Mouse (Mus musculus) lung, embryonic 14.5 days (tissue): ENCODE data around the gene Pou2f1. TPM values are rescaled to one million over a fixed set of nuclear protein-coding genes. Genes with fewer than 3 reads are reported as not detected.

Source experiments
- ATAC-seq: fragments of 200-750 bp; cut with Nextera tagmentation; 2 replicates; pipeline ENCODE4 v1.8.0; 2017; ENCODE audit warnings: mild to moderate bottlenecking, moderate TSS enrichment, moderate library complexity; ENCODE audit not compliant: insufficient read depth
- DNase-seq: peaks from one replicate; pipeline ENCODE4 v3.0.0-alpha.2; 2015
- H3K27ac ChIP-seq: fragments of 300-500 bp; sonication (generic); 2 replicates; pipeline ENCODE4 v1.5.1; 2014; ENCODE audit warnings: low read depth, mild to moderate bottlenecking, moderate library complexity
- H3K27me3 ChIP-seq: fragments of 300-500 bp; sonication (generic); 2 replicates; pipeline ENCODE4 v1.6.1; 2014; ENCODE audit warnings: low read length, control low read depth; ENCODE audit not compliant: insufficient read depth
- H3K36me3 ChIP-seq: fragments of 300-500 bp; sonication (generic); 2 replicates; pipeline ENCODE4 v1.6.1; 2014; ENCODE audit warnings: control low read depth; ENCODE audit not compliant: insufficient read depth
- H3K4me1 ChIP-seq: fragments of 300-500 bp; sonication (generic); 2 replicates; pipeline ENCODE4 v1.6.1; 2014; ENCODE audit warnings: antibody characterized with exemption, control low read depth; ENCODE audit not compliant: insufficient read depth
- H3K4me2 ChIP-seq: fragments of 300-500 bp; sonication (generic); 2 replicates; pipeline ENCODE4 v1.6.1; 2014; ENCODE audit warnings: mild to moderate bottlenecking
- H3K4me3 ChIP-seq: fragments of 300-500 bp; sonication (generic); 2 replicates; pipeline ENCODE4 v1.5.1; 2014; ENCODE audit warnings: low read depth, low read length
- H3K9ac ChIP-seq: fragments of 300-500 bp; sonication (generic); 2 replicates; pipeline ENCODE4 v1.6.1; 2014
- H3K9me3 ChIP-seq: fragments of 300-500 bp; sonication (generic); 2 replicates; pipeline ENCODE4 v1.6.1; 2016; ENCODE audit warnings: low read depth, low read length, control low read depth
- CTCF ChIP-seq: IDR thresholded peaks from 2 replicates; pipeline ENCODE4 v1.5.1; 2016; ENCODE audit warnings: antibody characterized with exemption, low read depth
- WGBS: fragments of 180-500 bp; shearing (Covaris S2); extraction: QIAGEN DNeasy Blood & Tissue Kit; methylation state at CpG from one replicate; pipeline ENCODE4 v1.1.7; 2014; 5-methylcytosine and 5-hydroxymethylcytosine counted together
- polyA plus RNA-seq: library from polyadenylated mRNA; unstranded; fragments of >200 nt; fragmentation: Nextera tagmentation; extraction: Ambion mirVana; gene quantifications from 2 replicates; pipeline ENCODE4 v1.2.1, GENCODE M21; 2014

The Pou2f1 gene
- polyA plus RNA-seq, 1 experiment from 2014 or later: 22.5 TPM

- TF ChIP-seq CTCF: no peak
- Histone ChIP-seq H3K36me3 (no peaks in the 10 kb centered on the region), H3K27ac (no peak overlapping the region), H3K27me3 (no peaks in the 10 kb centered on the region), H3K9ac (no peak overlapping the region), H3K4me2 (no peak overlapping the region), H3K4me3 (no peak overlapping the region), H3K9me3 (no peaks in the 10 kb centered on the region), H3K4me1 (no peaks in the 10 kb centered on the region)
- ATAC-seq (no peak), DNase-seq (no peak)
- WGBS: 79% methylated on average over 3 of the region's 3 CpGs
These were observed 33.3 kb downstream of the Pou2f1 start for GRCm38 (mm10) chr1:165969001-165969690.

- ATAC-seq: no peak
- Histone ChIP-seq H3K27ac (no peak overlapping the region), H3K27me3 (no peaks in the 10 kb centered on the region), H3K4me2 (no peak overlapping the region), H3K4me1 (no peaks in the 10 kb centered on the region), H3K9ac (no peak overlapping the region), H3K36me3 (no peaks in the 10 kb centered on the region), H3K4me3 (no peak overlapping the region), H3K9me3 (no peaks in the 10 kb centered on the region)
- 34% methylated on average over 4 of the region's 4 CpGs for WGBS
- TF ChIP-seq CTCF: peak; percentile 70
- peak; percentile 82 for DNase-seq
These were observed 35.3 kb downstream of the Pou2f1 start for GRCm38 (mm10) chr1:165967027-165967654.

GRCm38 (mm10) chr1:165966156-165966914 lies 36.1 kb downstream of the Pou2f1 start:
- H3K9me3 ChIP-seq: no peaks in the 10 kb centered on the region
- no peak overlapping the region for H3K9ac ChIP-seq
- no peaks in the 10 kb centered on the region for H3K36me3 ChIP-seq
- no peaks in the 10 kb centered on the region for H3K27me3 ChIP-seq
- no peak overlapping the region for H3K4me2 ChIP-seq
- no peaks in the 10 kb centered on the region for H3K4me1 ChIP-seq
- no peak for TF ChIP-seq CTCF
- no peak for DNase-seq
- no peak overlapping the region for H3K27ac ChIP-seq
- WGBS: 87% methylated on average over 5 of the region's 5 CpGs
- no peak overlapping the region for H3K4me3 ChIP-seq
- no peak for ATAC-seq

- Histone ChIP-seq H3K4me3 (no peak overlapping the region), H3K9ac (no peak overlapping the region), H3K4me2 (no peak overlapping the region), H3K9me3 (no peaks in the 10 kb centered on the region), H3K36me3 (no peaks in the 10 kb centered on the region), H3K27me3 (no peaks in the 10 kb centered on the region), H3K27ac (no peak overlapping the region), H3K4me1 (no peaks in the 10 kb centered on the region)
- no peak for ATAC-seq
- WGBS: 51% methylated on average over 6 of the region's 6 CpGs
- TF ChIP-seq CTCF: no peak
- no peak for DNase-seq
These were observed 40.7 kb downstream of the Pou2f1 start for GRCm38 (mm10) chr1:165961676-165962364.

- Histone ChIP-seq H3K9ac (no peak overlapping the region), H3K27me3 (no peaks in the 10 kb centered on the region), H3K9me3 (no peaks in the 10 kb centered on the region), H3K27ac (no peak overlapping the region), H3K4me3 (no peak overlapping the region), H3K4me1 (no peaks in the 10 kb centered on the region), H3K4me2 (no peak overlapping the region), H3K36me3 (no peaks in the 10 kb centered on the region)
- no peak for DNase-seq
- ATAC-seq: no peak
- TF ChIP-seq CTCF: no peak
These were observed 44.3 kb downstream of the Pou2f1 start for GRCm38 (mm10) chr1:165958159-165958558.

GRCm38 (mm10) chr1:165948214-165948813 lies 54.2 kb downstream of the Pou2f1 start:
- Histone ChIP-seq H3K4me1 (no peaks in the 10 kb centered on the region), H3K27me3 (no peaks in the 10 kb centered on the region), H3K9ac (no peak overlapping the region), H3K4me3 (no peak overlapping the region), H3K4me2 (no peak overlapping the region), H3K36me3 (no peaks in the 10 kb centered on the region), H3K27ac (no peak overlapping the region), H3K9me3 (no peaks in the 10 kb centered on the region)
- DNase-seq (no peak), ATAC-seq (no peak)
- TF ChIP-seq CTCF: no peak
- 65% methylated on average over 2 of the region's 2 CpGs for WGBS
